Mouse (Mus musculus) forebrain, postnatal 0 days (tissue): Measurements from ENCODE around the gene Lman1l. TPM values are rescaled to one million over a fixed set of nuclear protein-coding genes. Genes with fewer than 3 reads are reported as not detected.
A peak's percentile ranks its signal among the peaks of the same experiment; 100 is the strongest.

ENCODE experiments used
- ATAC-seq: fragments of 200-750 bp; cut with Nextera tagmentation; 2 replicates; pipeline ENCODE4 v1.8.0; 2017; ENCODE audit warnings: mild to moderate bottlenecking, moderate library complexity
- DNase-seq: peaks from one replicate; pipeline ENCODE4 v3.0.0-alpha.2; 2015
- H3K27ac ChIP-seq: fragments of 300-500 bp; sonication (generic); 2 replicates; pipeline ENCODE4 v1.5.1; 2014; ENCODE audit warnings: low read depth, mild to moderate bottlenecking, antibody characterized with exemption, low read length, moderate library complexity, mixed read lengths
- H3K27me3 ChIP-seq: fragments of 300-500 bp; sonication (generic); 2 replicates; pipeline ENCODE4 v1.6.1; 2014; ENCODE audit warnings: mild to moderate bottlenecking, low read length, mixed read lengths; ENCODE audit not compliant: insufficient read depth
- H3K36me3 ChIP-seq: fragments of 300-500 bp; sonication (generic); 2 replicates; pipeline ENCODE4 v1.6.1; 2014; ENCODE audit warnings: mild to moderate bottlenecking, moderate library complexity; ENCODE audit not compliant: insufficient read depth
- H3K4me1 ChIP-seq: fragments of 300-500 bp; sonication (generic); 2 replicates; pipeline ENCODE4 v1.6.1; 2014; ENCODE audit warnings: antibody characterized with exemption; ENCODE audit not compliant: insufficient read depth
- H3K4me2 ChIP-seq: fragments of 300-500 bp; sonication (generic); 2 replicates; pipeline ENCODE4 v1.6.1; 2014; ENCODE audit warnings: low read depth, mild to moderate bottlenecking, moderate library complexity
- H3K4me3 ChIP-seq: fragments of 300-500 bp; sonication (generic); 2 replicates; pipeline ENCODE4 v1.5.1; 2014; ENCODE audit warnings: low read depth, low read length, mixed read lengths
- H3K9ac ChIP-seq: fragments of 300-500 bp; sonication (generic); 2 replicates; pipeline ENCODE4 v1.6.1; 2014; ENCODE audit warnings: mild to moderate bottlenecking
- H3K9me3 ChIP-seq: fragments of 300-500 bp; sonication (generic); 2 replicates; pipeline ENCODE4 v1.6.1; 2016; ENCODE audit warnings: low read length
- CTCF ChIP-seq: sonication (generic); IDR thresholded peaks from 2 replicates; pipeline ENCODE4 v1.5.1; 2016; ENCODE audit warnings: antibody characterized with exemption, control low read depth, low read depth
- WGBS: fragments of 180-500 bp; shearing (Covaris S2); extraction: QIAGEN DNeasy Blood & Tissue Kit; methylation state at CpG from one replicate; pipeline ENCODE4 v1.1.7; 2014; 5-methylcytosine and 5-hydroxymethylcytosine counted together
- polyA plus RNA-seq: library from polyadenylated mRNA; unstranded; fragments of >200 nt; fragmentation: Nextera tagmentation; extraction: Ambion mirVana; gene quantifications from 2 replicates; pipeline ENCODE4 v1.2.1, GENCODE M21; 2015
- total RNA-seq: library from RNA; depleted of rRNA; stranded (reverse); fragments of >200 nt; gene quantifications from 2 replicates; pipeline ENCODE4 v1.2.3, GENCODE M21; 2014

Gene Lman1l
- total and polyA plus RNA-seq, 2 experiments from 2014 or later, result not detected

DNA sequence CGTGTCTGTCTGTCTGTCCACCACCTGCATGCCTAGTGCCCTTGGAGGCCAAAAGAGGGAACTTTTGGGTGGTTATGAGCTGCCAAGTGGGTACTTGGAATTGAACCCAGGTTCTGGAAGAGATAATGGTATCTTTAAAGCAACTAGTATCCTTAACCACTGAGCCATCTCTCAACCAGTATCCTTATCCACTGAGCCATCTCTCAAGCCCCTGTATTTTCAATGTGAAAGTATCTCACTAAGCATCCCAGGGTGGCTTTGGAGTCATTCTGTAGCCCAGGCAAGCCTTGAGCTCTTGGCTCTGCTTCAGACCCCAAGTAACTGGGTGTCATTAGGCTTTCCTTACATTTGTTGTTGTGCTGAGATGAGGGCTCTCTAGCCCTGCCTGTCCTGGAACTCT is 34.4 kb upstream of the Lman1l start:
- H3K9ac ChIP-seq, result no peak overlapping the region
- no peak overlapping the region for H3K4me2 ChIP-seq
- ATAC-seq (no peak), DNase-seq (no peak)
- WGBS, result 89% methylated on average over 1 of the region's 1 CpGs
- H3K4me1 ChIP-seq, result no peaks in the 10 kb centered on the region; the same call in 1 of the 2 replicates
- H3K27me3 ChIP-seq, result no peaks in the 10 kb centered on the region
- no peaks in the 10 kb centered on the region for H3K36me3 ChIP-seq
- H3K4me3 ChIP-seq, result no peak overlapping the region
- H3K9me3 ChIP-seq, result no peaks in the 10 kb centered on the region
- H3K27ac ChIP-seq, result no peak overlapping the region
- TF ChIP-seq CTCF, result no peak

DNA sequence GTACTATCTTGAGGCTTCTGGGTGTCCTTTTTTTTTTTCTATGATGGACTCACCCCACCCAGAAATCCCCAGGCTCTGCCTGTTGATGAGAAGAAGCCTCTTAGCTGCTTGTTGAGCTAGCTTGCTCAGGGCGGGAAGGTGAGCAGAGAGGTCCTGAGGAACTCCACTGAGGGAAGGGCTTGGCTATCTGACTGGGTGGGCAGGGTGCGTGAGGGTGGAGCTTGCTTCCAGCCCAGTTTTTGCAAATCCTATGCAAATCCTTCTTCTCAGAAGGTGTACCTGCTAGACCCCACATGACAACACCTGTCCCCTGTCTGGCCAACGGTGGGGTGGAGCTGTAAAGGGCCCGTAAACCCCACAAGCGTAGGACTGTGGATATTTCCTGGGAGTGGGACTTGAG is 32.7 kb upstream of the Lman1l start, which contains the start of gene Csk:
Gene Csk (minus strand): TSS at position 349 of the 400 bp plus-strand sequence.
- no peak for DNase-seq
- Histone ChIP-seq H3K36me3 (no peaks in the 10 kb centered on the region), H3K4me2 (no peak within 1 kb of the TSS), H3K4me3 (no peak within 1 kb of the TSS), H3K27me3 (no peaks in the 10 kb centered on the region), H3K27ac (no peak within 1 kb of the TSS), H3K9ac (no peak within 1 kb of the TSS), H3K9me3 (no peaks in the 10 kb centered on the region), H3K4me1 (no peaks in the 10 kb centered on the region; the same call in 1 of the 2 replicates)
- 43% methylated on average over 5 of the region's 5 CpGs for WGBS
- no peak for ATAC-seq
- no peak for TF ChIP-seq CTCF

DNA sequence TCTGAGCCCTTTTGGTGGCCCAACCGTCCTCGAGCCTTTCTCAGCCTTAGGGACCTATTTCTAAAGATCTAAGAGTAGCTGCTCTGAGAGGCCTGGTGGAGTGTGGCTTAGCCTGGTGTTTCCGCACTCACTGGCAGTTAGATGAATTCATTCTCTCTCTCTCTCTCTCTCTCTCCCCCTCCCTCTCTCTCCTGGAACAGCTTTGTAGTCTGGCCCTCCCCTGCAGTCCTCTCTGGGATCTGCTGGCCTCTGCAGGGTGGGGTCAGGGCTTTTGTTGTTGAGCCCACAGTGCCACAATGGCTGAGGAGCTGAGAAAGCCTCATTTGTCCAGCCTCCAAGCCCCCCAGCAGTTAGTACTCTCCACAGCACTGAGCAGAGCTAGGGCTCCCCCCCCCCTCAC is 32.3 kb upstream of the Lman1l start:
- no peaks in the 10 kb centered on the region for H3K27me3 ChIP-seq
- H3K4me3 ChIP-seq, result no peak overlapping the region
- no peak for TF ChIP-seq CTCF
- no peaks in the 10 kb centered on the region; the same call in 1 of the 2 replicates for H3K4me1 ChIP-seq
- no peak overlapping the region for H3K27ac ChIP-seq
- 15% methylated on average over 3 of the region's 3 CpGs for WGBS
- ATAC-seq, result no peak
- no peak overlapping the region for H3K4me2 ChIP-seq
- H3K9me3 ChIP-seq, result no peaks in the 10 kb centered on the region
- no peaks in the 10 kb centered on the region for H3K36me3 ChIP-seq
- DNase-seq, result no peak
- no peak overlapping the region for H3K9ac ChIP-seq

DNA sequence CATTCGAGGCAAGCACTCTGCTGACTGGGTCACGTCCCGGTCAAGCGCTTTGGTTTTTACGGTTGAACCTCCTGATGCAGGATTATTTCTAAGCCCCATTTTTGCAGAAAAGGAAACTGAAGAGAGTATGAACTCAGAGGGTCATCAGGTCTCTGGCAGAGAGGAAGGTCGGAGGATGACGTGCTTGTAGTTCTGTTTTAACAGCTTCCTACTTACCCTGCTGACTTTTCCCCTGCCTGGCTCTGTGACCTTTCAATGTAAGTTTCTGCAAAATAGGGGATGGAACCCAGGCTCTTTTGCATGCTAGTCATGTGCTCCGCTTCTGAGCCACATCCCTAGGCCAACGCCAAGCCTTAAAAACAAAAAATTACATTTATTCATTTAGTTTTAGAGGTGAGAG is 31.8 kb upstream of the Lman1l start:
- DNase-seq (no peak), ATAC-seq (no peak)
- Histone ChIP-seq H3K4me2 (no peak overlapping the region), H3K4me3 (no peak overlapping the region), H3K27me3 (no peaks in the 10 kb centered on the region), H3K4me1 (no peaks in the 10 kb centered on the region; the same call in 1 of the 2 replicates), H3K36me3 (no peaks in the 10 kb centered on the region), H3K27ac (no peak overlapping the region), H3K9ac (no peak overlapping the region), H3K9me3 (no peaks in the 10 kb centered on the region)
- 68% methylated on average over 9 of the region's 9 CpGs for WGBS
- no peak for TF ChIP-seq CTCF

- ATAC-seq (peak; percentile 68), DNase-seq (peak; percentile 29)
- no peaks in the 10 kb centered on the region; the same call in 1 of the 2 replicates for H3K4me1 ChIP-seq
- H3K36me3 ChIP-seq, result no peaks in the 10 kb centered on the region
- no peak overlapping the region; the same call in 1 of the 2 replicates for H3K9ac ChIP-seq
- 33% methylated on average over 6 of the region's 6 CpGs for WGBS
- H3K27ac ChIP-seq, result no peak overlapping the region
- no peaks in the 10 kb centered on the region for H3K9me3 ChIP-seq
- TF ChIP-seq CTCF, result no peak
- H3K4me3 ChIP-seq, result no peak overlapping the region
- no peaks in the 10 kb centered on the region for H3K27me3 ChIP-seq
- H3K4me2 ChIP-seq, result no peak overlapping the region
Observed at GRCm38 (mm10) chr9:57650786-57651311, 30.3 kb upstream of the Lman1l start.

GRCm38 (mm10) chr9:57650130-57650785 is 29.7 kb upstream of the Lman1l start:
- H3K9ac ChIP-seq, result no peak overlapping the region; the same call in 1 of the 2 replicates
- 90% methylated on average over 6 of the region's 6 CpGs for WGBS
- H3K36me3 ChIP-seq, result no peaks in the 10 kb centered on the region
- no peak overlapping the region for H3K4me3 ChIP-seq
- no peaks in the 10 kb centered on the region for H3K4me1 ChIP-seq
- H3K4me2 ChIP-seq, result no peak overlapping the region
- TF ChIP-seq CTCF, result no peak
- H3K27me3 ChIP-seq, result no peaks in the 10 kb centered on the region
- H3K27ac ChIP-seq, result no peak overlapping the region
- ATAC-seq (no peak), DNase-seq (no peak)
- no peaks in the 10 kb centered on the region for H3K9me3 ChIP-seq

GRCm38 (mm10) chr9:57647286-57648108 is 26.9 kb upstream of the Lman1l start:
- Histone ChIP-seq H3K36me3 (no peaks in the 10 kb centered on the region), H3K4me2 (no peak overlapping the region), H3K4me3 (no peak overlapping the region), H3K4me1 (peaks cover 15% of the 10 kb centered on the region), H3K27me3 (no peaks in the 10 kb centered on the region), H3K27ac (no peak overlapping the region), H3K9me3 (no peaks in the 10 kb centered on the region), H3K9ac (no peak overlapping the region)
- 76% methylated on average over 4 of the region's 4 CpGs for WGBS
- TF ChIP-seq CTCF, result no peak
- ATAC-seq (no peak), DNase-seq (no peak)
